Mouse (Mus musculus): Measurements from ENCODE around the gene Bola1. TPM values are rescaled to one million over a fixed set of nuclear protein-coding genes. Genes with fewer than 3 reads are reported as not detected.

Gene Bola1
- polyA plus RNA-seq, 1 experiment = 55.4 TPM

DNA sequence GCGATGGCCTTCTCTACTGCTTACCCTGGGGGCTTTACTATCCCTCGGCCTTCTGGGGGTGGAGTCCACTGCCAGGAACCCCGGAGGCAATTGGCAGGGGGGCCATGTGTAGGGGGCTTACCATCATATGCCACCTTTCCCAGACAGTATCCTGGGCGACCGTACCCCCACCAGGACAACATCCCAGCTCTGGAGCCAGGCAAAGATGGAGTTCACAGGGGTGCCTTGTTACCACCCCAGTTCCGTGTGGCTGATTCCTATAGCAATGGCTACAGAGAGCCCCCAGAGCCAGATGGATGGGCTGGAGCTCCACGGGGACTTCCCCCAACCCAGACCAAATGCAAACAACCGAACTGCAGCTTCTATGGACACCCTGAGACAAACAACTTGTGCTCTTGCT, 64.0 kb downstream of the Bola1 start:
- WGBS = 93% methylated on average over 8 of the region's 8 CpGs
- H3K27me3 ChIP-seq (ENCODE audit: control insufficient read depth, insufficient read depth, low read length) = no peaks in the 10 kb centered on the region
- no peak overlapping the region for H3K4me3 ChIP-seq (ENCODE audit: control insufficient read depth, insufficient read depth, low read length)
- TF ChIP-seq CTCF (IDR thresholded peaks at IDR 0.05; ENCODE audit: borderline replicate concordance, control insufficient read depth, extremely low read depth, insufficient read depth, low read length, poor library complexity) (no peak), POLR2A (IDR thresholded peaks at IDR 0.05; ENCODE audit: control insufficient read depth, extremely low read depth, insufficient read depth, low read length, poor library complexity) (no peak)
- no peak overlapping the region for H3K27ac ChIP-seq (ENCODE audit: control insufficient read depth, insufficient read depth, low read length)
- H3K4me1 ChIP-seq (replicated peaks; ENCODE audit: control insufficient read depth, insufficient read depth, low read length) = no peaks in the 10 kb centered on the region
- DNase-seq = no peak
- H3K36me3 ChIP-seq (ENCODE audit: control insufficient read depth, insufficient read depth, low read length) = peaks cover 23% of the 10 kb centered on the region

DNA sequence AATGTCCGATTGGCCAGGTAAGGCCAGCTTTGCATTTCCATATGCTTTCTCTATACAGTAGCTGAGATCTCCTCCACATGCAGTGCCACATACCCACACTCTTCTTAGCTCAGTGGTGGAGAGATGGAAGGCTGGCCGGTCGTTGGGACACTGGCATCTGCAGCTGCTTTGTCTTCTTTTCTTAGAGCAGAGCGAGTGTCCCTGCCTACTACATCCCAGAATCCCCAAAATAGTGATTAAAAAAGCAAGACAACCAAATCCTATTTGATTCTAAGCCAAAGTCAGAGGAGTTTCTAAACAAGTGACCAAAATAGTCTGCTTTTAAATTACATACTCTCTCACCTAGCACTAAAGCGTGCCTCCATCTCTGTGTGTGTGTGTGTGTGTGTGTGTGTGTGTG, 66.9 kb downstream of the Bola1 start:
- Histone ChIP-seq H3K27me3 (ENCODE audit: control insufficient read depth, insufficient read depth, low read length) (no peaks in the 10 kb centered on the region), H3K27ac (ENCODE audit: control insufficient read depth, insufficient read depth, low read length) (no peak overlapping the region), H3K4me3 (ENCODE audit: control insufficient read depth, insufficient read depth, low read length) (no peak overlapping the region), H3K36me3 (ENCODE audit: control insufficient read depth, insufficient read depth, low read length) (peaks cover 23% of the 10 kb centered on the region), H3K4me1 (replicated peaks; ENCODE audit: control insufficient read depth, insufficient read depth, low read length) (no peaks in the 10 kb centered on the region)
- TF ChIP-seq POLR2A (IDR thresholded peaks at IDR 0.05; ENCODE audit: control insufficient read depth, extremely low read depth, insufficient read depth, low read length, poor library complexity) = no peak
- TF ChIP-seq CTCF (IDR thresholded peaks at IDR 0.05; ENCODE audit: borderline replicate concordance, control insufficient read depth, extremely low read depth, insufficient read depth, low read length, poor library complexity) = no peak
- 99% methylated on average over 5 of the region's 5 CpGs for WGBS
- DNase-seq = no peak

GRCm38 (mm10) chr3:96151836-96152235, 67.7 kb downstream of the Bola1 start:
- no peak for TF ChIP-seq CTCF (IDR thresholded peaks at IDR 0.05; ENCODE audit: borderline replicate concordance, control insufficient read depth, extremely low read depth, insufficient read depth, low read length, poor library complexity)
- DNase-seq = no peak
- Histone ChIP-seq H3K4me1 (replicated peaks; ENCODE audit: control insufficient read depth, insufficient read depth, low read length) (no peaks in the 10 kb centered on the region), H3K36me3 (ENCODE audit: control insufficient read depth, insufficient read depth, low read length) (peaks cover 23% of the 10 kb centered on the region), H3K27ac (ENCODE audit: control insufficient read depth, insufficient read depth, low read length) (no peak overlapping the region), H3K27me3 (ENCODE audit: control insufficient read depth, insufficient read depth, low read length) (no peaks in the 10 kb centered on the region), H3K4me3 (ENCODE audit: control insufficient read depth, insufficient read depth, low read length) (no peak overlapping the region)
- 66% methylated on average over 7 of the region's 7 CpGs for WGBS

DNA sequence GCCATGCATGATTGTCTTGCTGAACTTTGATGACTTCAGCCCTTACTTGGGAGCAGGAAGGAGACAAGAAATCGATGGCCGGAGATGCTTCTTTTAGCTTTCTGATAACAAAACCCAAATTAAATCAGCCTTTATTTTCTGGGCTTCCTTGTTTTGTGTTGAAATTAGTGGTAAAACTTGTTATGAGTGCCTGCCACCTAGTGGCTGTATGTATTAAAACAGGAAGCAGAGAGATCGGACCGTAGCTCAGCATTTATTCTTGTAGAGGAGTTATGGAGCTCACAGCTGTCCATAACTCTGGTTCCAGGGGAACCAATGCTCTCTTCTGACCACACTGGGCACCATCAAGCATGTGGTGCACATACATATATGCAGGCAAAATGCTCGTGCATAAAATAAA, 71.6 kb downstream of the Bola1 start:
- H3K4me3 ChIP-seq (ENCODE audit: control insufficient read depth, insufficient read depth, low read length) = no peak overlapping the region
- DNase-seq = peak; percentile 53

More for the DNA sequence above, 71.6 kb downstream of the Bola1 start:
- Histone ChIP-seq H3K27ac (ENCODE audit: control insufficient read depth, insufficient read depth, low read length) (no peak overlapping the region), H3K4me1 (replicated peaks; ENCODE audit: control insufficient read depth, insufficient read depth, low read length) (no peaks in the 10 kb centered on the region), H3K36me3 (ENCODE audit: control insufficient read depth, insufficient read depth, low read length) (peaks cover 20% of the 10 kb centered on the region; the same call in 1 of the 2 replicates), H3K27me3 (ENCODE audit: control insufficient read depth, insufficient read depth, low read length) (no peaks in the 10 kb centered on the region)
- 9% methylated on average over 5 of the region's 5 CpGs for WGBS
- TF ChIP-seq CTCF (IDR thresholded peaks at IDR 0.05; ENCODE audit: borderline replicate concordance, control insufficient read depth, extremely low read depth, insufficient read depth, low read length, poor library complexity) (no peak), POLR2A (IDR thresholded peaks at IDR 0.05; ENCODE audit: control insufficient read depth, extremely low read depth, insufficient read depth, low read length, poor library complexity) (no peak)

Other genes with a start within 250 kb of the Bola1 start
- 65.8 and 73.9 TPM in 2 replicates for gene Plekho1, start 223.7 kb downstream of the Bola1 start, polyA plus RNA-seq (2012; rRNA removed)
- 5.8 and 7.5 TPM in 2 replicates for gene Vps45, start 161.2 kb downstream of the Bola1 start, polyA plus RNA-seq (2012; rRNA removed)
- gene Otud7b, start 115.2 kb downstream of the Bola1 start, polyA plus RNA-seq (2012; rRNA removed) = 9.6 and 11.6 TPM in 2 replicates
- 4.0 and 5.8 TPM in 2 replicates for gene Mtmr11, start 57.7 kb downstream of the Bola1 start, polyA plus RNA-seq (2012; rRNA removed)
- 175 and 219 TPM in 2 replicates for gene Sf3b4, start 47.4 kb downstream of the Bola1 start, polyA plus RNA-seq (2012; rRNA removed)
- 3.7 and 4.4 TPM in 2 replicates for gene Sv2a, start 38.6 kb downstream of the Bola1 start, polyA plus RNA-seq (2012; rRNA removed)
- 6.1 and 15.8 TPM in 2 replicates for gene Hist2h2ab, start 156 bp upstream of the Bola1 start, polyA plus RNA-seq (2012; rRNA removed)
- 149 and 173 TPM in 2 replicates for gene Hist2h2ac, start 1.2 kb upstream of the Bola1 start, polyA plus RNA-seq (2012; rRNA removed)
- 14.7 and 16.7 TPM in 2 replicates for gene Hist2h2be, start 1.4 kb upstream of the Bola1 start, polyA plus RNA-seq (2012; rRNA removed)
- gene Hist2h3c2, start 19.4 kb upstream of the Bola1 start, polyA plus RNA-seq (2012; rRNA removed) = 1,020 and 1,654 TPM in 2 replicates
- gene Hist2h2aa2, start 20.6 kb upstream of the Bola1 start, polyA plus RNA-seq (2012; rRNA removed) = 255 and 367 TPM in 2 replicates
- gene Hist2h2aa1, start 25.8 kb upstream of the Bola1 start, polyA plus RNA-seq (2012; rRNA removed) = 565 and 592 TPM in 2 replicates
- not detected in 2 replicates for gene Hist2h3c1, start 27.0 kb upstream of the Bola1 start, polyA plus RNA-seq (2012; rRNA removed)
- 87.7 and 101 TPM in 2 replicates for gene Hist2h4, start 43.6 kb upstream of the Bola1 start, polyA plus RNA-seq (2012; rRNA removed)
- 1,135 and 1,442 TPM in 2 replicates for gene Hist2h3b, start 48.9 kb upstream of the Bola1 start, polyA plus RNA-seq (2012; rRNA removed)
- 163 and 177 TPM in 2 replicates for gene Hist2h2bb, start 50.0 kb upstream of the Bola1 start, polyA plus RNA-seq (2012; rRNA removed)
- gene Fcgr1, start 74.3 kb upstream of the Bola1 start, polyA plus RNA-seq (2012; rRNA removed) = 3.8 and 6.8 TPM in 2 replicates
- 0.09 and 0.32 TPM in 2 replicates for gene BC107364, start 232.6 kb upstream of the Bola1 start, polyA plus RNA-seq (2012; rRNA removed)